Mouse (Mus musculus): ENCODE measurements at regions not wholly inside any gene's neighbourhood (a gene's known extent, or its start where the extent isn't known, plus 50 kb on each side); places are given as distances from the start of the nearest gene placed in this dataset.

- DNase-seq (ENCODE audit: low read depth, low spot score): no peak
These were observed 1132.6 kb upstream of the Fbxo33 start for GRCm38 (mm10) chr12:60352138-60352537.

- no peak for DNase-seq (ENCODE audit: low read depth, low spot score)
These were observed 1124.9 kb upstream of the Fbxo33 start for GRCm38 (mm10) chr12:60344437-60344836.

DNA sequence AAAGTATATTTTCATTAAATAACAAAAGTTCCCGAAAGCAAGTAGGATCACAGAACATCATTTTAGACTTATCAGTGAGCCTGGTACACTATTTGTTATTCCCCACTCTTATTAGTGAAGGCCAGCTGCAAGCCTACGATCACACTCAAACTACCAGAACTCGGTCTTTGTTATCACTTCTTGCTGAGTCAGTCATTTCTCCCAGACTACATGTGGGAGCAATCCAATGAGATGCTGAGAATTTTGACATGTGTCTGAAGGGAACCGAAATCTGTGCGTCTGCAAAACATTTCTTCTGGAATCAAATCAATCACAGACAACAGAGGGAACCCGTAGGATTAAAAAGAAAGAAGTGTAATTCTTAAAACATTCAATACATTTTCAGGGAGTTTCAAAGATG lies 1100.5 kb upstream of the Fbxo33 start:
- DNase-seq (ENCODE audit: low read depth, low spot score): no peak

GRCm38 (mm10) chr12:60292591-60292990 lies 1073.1 kb upstream of the Fbxo33 start:
- peak; percentile 38 for DNase-seq (ENCODE audit: low read depth, low spot score)

- DNase-seq (ENCODE audit: low read depth, low spot score): no peak
These were observed 1069.3 kb upstream of the Fbxo33 start for GRCm38 (mm10) chr12:60288817-60289216.

DNA sequence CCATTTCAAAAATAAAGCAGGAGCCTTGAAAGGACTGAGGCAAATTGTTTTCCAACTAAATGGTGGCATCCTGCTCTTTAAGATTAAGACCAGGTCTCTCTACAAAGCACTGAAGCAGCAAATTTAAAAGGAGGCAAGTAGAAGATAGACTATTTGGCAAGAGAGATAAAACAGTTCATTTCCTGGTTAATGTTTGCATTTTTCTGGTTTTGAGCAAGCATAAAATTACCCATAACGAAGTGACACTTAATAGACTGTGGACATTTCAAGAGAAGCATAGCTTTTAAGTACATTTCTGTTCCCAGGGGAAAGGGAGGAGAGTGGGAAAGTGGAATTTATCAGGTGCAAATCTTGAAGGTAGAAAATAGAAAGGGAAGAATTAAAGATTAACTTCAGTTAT lies 1035.8 kb upstream of the Fbxo33 start:
- DNase-seq (ENCODE audit: low read depth, low spot score): no peak

GRCm38 (mm10) chr12:60214002-60214401 lies 994.5 kb upstream of the Fbxo33 start:
- DNase-seq (ENCODE audit: low read depth, low spot score): no peak

- no peak for DNase-seq (ENCODE audit: low read depth, low spot score)
These were observed 956.2 kb upstream of the Fbxo33 start for GRCm38 (mm10) chr12:60175750-60176149.

DNA sequence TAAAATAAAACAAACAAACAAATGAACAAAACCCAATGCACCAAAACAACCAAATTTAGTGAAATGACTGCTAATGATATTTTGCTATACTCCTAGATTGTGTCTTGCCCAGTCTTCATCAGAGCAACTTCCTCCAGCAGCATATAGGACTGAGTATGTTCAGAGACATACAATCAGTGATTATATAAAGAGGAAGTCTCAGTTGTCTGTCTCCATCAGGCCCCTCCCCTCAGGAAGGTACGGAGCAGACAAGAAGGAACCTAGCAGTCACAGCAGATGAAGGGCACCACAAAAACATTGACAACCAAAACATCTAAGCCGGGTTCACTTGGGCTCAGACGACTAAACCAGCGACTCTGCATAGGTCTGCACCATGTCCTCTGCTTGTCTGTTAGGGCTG lies 930.7 kb upstream of the Fbxo33 start:
- peak; percentile 76 for DNase-seq (ENCODE audit: low read depth, low spot score)

- DNase-seq (ENCODE audit: low read depth, low spot score): no peak
These were observed 927.8 kb upstream of the Fbxo33 start for GRCm38 (mm10) chr12:60147364-60147763.

Measured in A20 (cell line).